Mouse (Mus musculus) spleen, adult 2 months (tissue): ENCODE data around the gene Erp27.

Source experiments
- CTCF ChIP-seq: fragments of 200-500 bp; IDR thresholded peaks from 2 replicates; pipeline ENCODE4 v1.5.1; 2011; ENCODE audit warnings: mild to moderate bottlenecking, inconsistent platforms; ENCODE audit not compliant: insufficient read depth, insufficient read length, insufficient replicate concordance; ENCODE audit errors: extremely low read depth
- POLR2A ChIP-seq: fragments of 200-500 bp; IDR thresholded peaks from 2 replicates; pipeline ENCODE4 v1.6.1; 2011; ENCODE audit warnings: low read depth, low read length, inconsistent platforms

GRCm38 (mm10) chr6:136959131-136959530, 37.2 kb upstream of the Erp27 start:
- TF ChIP-seq POLR2A (no peak), CTCF (no peak)
